Mouse (Mus musculus) kidney, postnatal 0 days (tissue): ENCODE measurements around the gene Angptl7. TPM values are rescaled to one million over a fixed set of nuclear protein-coding genes. Genes with fewer than 3 reads are reported as not detected.
A peak's percentile ranks its signal among the peaks of the same experiment; 100 is the strongest.

ENCODE experiments used
- ATAC-seq: fragments of 200-750 bp; cut with Nextera tagmentation; replicated peaks from 2 replicates; pipeline ENCODE4 v1.8.0; 2017; ENCODE audit warnings: low read depth, moderate number of reproducible peaks, moderate TSS enrichment, moderate library complexity; ENCODE audit not compliant: low FRiP score
- DNase-seq: peaks from one replicate; pipeline ENCODE4 v3.0.0-alpha.2; 2016; ENCODE audit warnings: low spot score
- H3K27ac ChIP-seq: fragments of 300-500 bp; sonication (generic); 2 replicates; pipeline ENCODE4 v1.5.1; 2014; ENCODE audit warnings: mild to moderate bottlenecking
- H3K27me3 ChIP-seq: fragments of 300-500 bp; sonication (generic); 2 replicates; pipeline ENCODE4 v1.6.1; 2014; ENCODE audit warnings: low read length, mixed read lengths; ENCODE audit not compliant: insufficient read depth
- H3K36me3 ChIP-seq: fragments of 300-500 bp; sonication (generic); 2 replicates; pipeline ENCODE4 v1.6.1; 2014; ENCODE audit warnings: low read length, mixed read lengths; ENCODE audit not compliant: insufficient read depth
- H3K4me1 ChIP-seq: fragments of 300-500 bp; sonication (generic); replicated peaks from 2 replicates; pipeline ENCODE4 v1.6.1; 2014; ENCODE audit warnings: antibody characterized with exemption, low read length, mixed read lengths; ENCODE audit not compliant: insufficient read depth
- H3K4me2 ChIP-seq: fragments of 300-500 bp; sonication (generic); 2 replicates; pipeline ENCODE4 v1.6.1; 2014; ENCODE audit warnings: mild to moderate bottlenecking, low read length, moderate library complexity, mixed read lengths
- H3K4me3 ChIP-seq: fragments of 300-500 bp; sonication (generic); replicated peaks from 2 replicates; pipeline ENCODE4 v1.5.1; 2014; ENCODE audit warnings: low read depth, low read length
- H3K9ac ChIP-seq: fragments of 300-500 bp; sonication (generic); 2 replicates; pipeline ENCODE4 v1.6.1; 2014; ENCODE audit warnings: low read depth, low read length
- H3K9me3 ChIP-seq: fragments of 300-500 bp; sonication (generic); replicated peaks from 2 replicates; pipeline ENCODE4 v1.6.1; 2016; ENCODE audit warnings: low read length, inconsistent platforms, mixed read lengths
- CTCF ChIP-seq: IDR thresholded peaks from 2 replicates; pipeline ENCODE4 v1.5.1; 2016; ENCODE audit warnings: antibody characterized with exemption, low read depth, mild to moderate bottlenecking, moderate library complexity
- WGBS: fragments of 180-500 bp; shearing (Covaris S2); extraction: QIAGEN DNeasy Blood & Tissue Kit; methylation state at CpG from one replicate; pipeline ENCODE4 v1.1.7; 2014; 5-methylcytosine and 5-hydroxymethylcytosine counted together
- polyA plus RNA-seq: library from polyadenylated mRNA; unstranded; fragments of >200 nt; fragmentation: Nextera tagmentation; extraction: Ambion mirVana; gene quantifications from 2 replicates; pipeline ENCODE4 v1.2.1, GENCODE M21; 2015

Gene Angptl7
- polyA plus RNA-seq, 1 experiment from 2014 or later: 1.1 TPM

DNA sequence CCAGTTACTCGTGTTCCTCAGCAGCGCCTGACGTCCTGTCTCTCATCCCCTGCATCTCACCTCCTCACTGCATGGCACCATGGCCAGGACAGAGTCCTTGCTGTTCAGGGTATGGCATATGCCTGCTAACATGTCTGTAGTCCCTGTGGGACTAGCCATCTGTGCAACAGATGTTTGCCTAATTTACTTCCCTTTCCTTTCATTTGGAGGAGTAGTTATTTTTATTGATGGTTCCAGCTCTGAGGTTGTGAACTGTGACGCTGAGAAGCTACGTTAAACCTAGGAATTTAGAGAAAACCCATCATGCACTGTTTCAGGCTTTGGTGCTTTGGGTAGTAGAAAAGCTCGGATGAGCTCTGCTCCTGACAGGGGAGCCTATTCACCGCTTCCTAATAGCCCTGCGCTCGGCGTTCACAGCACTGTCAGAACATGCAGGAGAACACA is 28.9 kb downstream of the Angptl7 start:
- Histone ChIP-seq H3K36me3 (peaks cover 80% of the 10 kb centered on the region), H3K4me1 (no peaks in the 10 kb centered on the region), H3K9ac (no peak overlapping the region), H3K27ac (no peak overlapping the region), H3K4me2 (no peak overlapping the region), H3K9me3 (no peaks in the 10 kb centered on the region), H3K4me3 (no peak overlapping the region), H3K27me3 (no peaks in the 10 kb centered on the region)
- TF ChIP-seq CTCF: no peak
- ATAC-seq: no peak
- no peak for DNase-seq
- 59% methylated on average over 10 of the region's 10 CpGs for WGBS

DNA sequence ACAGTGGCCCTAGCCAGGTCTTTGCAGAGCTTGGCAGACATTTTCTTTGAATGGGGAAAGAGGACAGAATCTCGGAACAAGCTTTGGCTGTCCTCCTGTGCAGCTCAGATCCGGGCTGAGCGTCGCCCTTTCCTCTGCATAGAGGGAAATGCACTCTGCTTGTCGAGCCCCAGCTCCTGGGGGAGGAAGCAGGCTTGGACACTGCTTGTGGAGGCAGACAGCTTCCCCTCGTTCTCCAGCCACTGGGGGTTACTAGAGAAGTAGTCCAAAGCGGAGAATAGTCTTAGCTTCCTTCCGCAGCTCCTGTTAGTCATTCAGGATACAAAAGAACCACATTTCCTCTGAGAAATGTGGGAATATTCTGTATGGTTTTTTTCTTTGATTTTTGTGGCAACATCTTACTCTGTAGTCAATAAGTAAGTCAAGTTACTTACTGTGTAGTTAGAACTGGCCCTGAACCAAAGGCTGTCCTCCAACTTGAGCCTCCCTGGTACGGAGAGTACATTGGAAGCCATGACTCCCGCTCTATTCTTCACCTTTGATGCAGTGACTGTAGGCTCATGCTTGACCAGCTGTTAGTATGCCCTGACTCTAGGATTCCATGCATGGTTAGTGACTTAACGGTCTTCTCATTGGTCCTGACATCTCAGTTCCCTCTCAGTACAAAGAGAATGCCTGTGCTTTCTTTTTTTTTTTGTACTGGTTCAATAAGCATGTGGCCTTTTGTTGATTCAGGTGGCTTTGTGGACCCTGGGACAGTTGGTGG is 30.6 kb downstream of the Angptl7 start:
- Histone ChIP-seq H3K36me3 (peaks cover 78% of the 10 kb centered on the region), H3K27ac (no peak overlapping the region), H3K4me3 (no peak overlapping the region), H3K27me3 (no peaks in the 10 kb centered on the region), H3K9ac (no peak overlapping the region), H3K4me1 (no peaks in the 10 kb centered on the region), H3K9me3 (no peaks in the 10 kb centered on the region), H3K4me2 (no peak overlapping the region)
- ATAC-seq: no peak
- DNase-seq: peak; percentile 18
- 81% methylated on average over 11 of the region's 11 CpGs for WGBS
- no peak for TF ChIP-seq CTCF

DNA sequence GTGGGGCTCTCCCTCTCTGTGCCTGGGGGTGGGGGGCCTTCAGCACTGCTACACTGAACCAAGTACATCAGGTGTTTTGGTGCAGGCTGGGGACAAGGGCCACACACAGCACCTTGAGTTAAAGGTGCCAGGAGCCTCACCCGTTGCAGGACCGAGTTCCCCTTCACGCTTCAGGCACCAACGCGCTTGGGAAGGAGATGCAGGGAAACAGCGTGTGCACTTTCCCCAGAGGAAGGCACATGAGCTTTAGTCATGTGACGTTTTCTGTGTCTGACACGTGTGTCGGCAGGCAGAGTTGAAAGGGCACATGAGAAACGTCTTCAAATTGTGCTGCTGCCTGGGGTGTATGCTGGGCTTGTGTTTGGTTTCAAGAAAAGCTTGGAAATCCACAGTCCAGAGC is 31.9 kb downstream of the Angptl7 start:
- no peak overlapping the region for H3K4me2 ChIP-seq
- no peaks in the 10 kb centered on the region for H3K9me3 ChIP-seq
- no peaks in the 10 kb centered on the region for H3K4me1 ChIP-seq
- WGBS: 83% methylated on average over 10 of the region's 10 CpGs
- DNase-seq (no peak), ATAC-seq (no peak)
- no peak overlapping the region for H3K27ac ChIP-seq
- no peak overlapping the region for H3K9ac ChIP-seq
- H3K36me3 ChIP-seq: peaks cover 87% of the 10 kb centered on the region
- H3K27me3 ChIP-seq: no peaks in the 10 kb centered on the region
- no peak overlapping the region for H3K4me3 ChIP-seq
- TF ChIP-seq CTCF: no peak

DNA sequence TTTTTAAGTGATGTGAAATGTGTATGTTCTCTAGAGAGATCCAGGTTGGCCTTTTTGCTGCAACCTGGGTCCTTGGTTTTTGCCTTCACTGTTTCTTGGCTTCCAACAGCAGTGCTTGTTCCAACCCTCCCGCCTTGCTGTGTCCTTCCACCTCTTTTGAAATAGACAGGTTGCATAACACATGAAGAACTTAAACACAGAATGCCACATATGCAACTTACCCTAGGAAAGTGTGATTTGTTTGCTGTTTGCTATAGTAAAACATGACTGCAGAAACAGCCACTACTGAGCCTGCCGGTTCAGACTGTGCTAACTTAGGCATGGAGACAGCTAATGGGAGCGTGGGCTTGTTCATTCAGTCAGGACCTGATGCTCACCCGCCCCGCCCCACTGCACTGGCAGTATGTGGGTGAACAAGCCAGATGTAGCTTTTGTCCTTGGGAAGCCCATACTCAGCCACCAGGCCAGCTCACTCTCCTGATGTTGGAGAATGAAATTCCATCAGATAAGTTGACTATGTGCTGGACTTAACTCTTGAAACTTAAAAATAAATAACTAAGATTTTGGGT is 33.7 kb downstream of the Angptl7 start:
- no peak for DNase-seq
- WGBS: 94% methylated on average over 5 of the region's 5 CpGs
- Histone ChIP-seq H3K9me3 (no peaks in the 10 kb centered on the region), H3K27ac (no peak overlapping the region), H3K4me3 (no peak overlapping the region), H3K4me2 (no peak overlapping the region), H3K9ac (no peak overlapping the region), H3K36me3 (peaks cover 90% of the 10 kb centered on the region), H3K27me3 (no peaks in the 10 kb centered on the region), H3K4me1 (no peaks in the 10 kb centered on the region)
- no peak for ATAC-seq
- no peak for TF ChIP-seq CTCF

DNA sequence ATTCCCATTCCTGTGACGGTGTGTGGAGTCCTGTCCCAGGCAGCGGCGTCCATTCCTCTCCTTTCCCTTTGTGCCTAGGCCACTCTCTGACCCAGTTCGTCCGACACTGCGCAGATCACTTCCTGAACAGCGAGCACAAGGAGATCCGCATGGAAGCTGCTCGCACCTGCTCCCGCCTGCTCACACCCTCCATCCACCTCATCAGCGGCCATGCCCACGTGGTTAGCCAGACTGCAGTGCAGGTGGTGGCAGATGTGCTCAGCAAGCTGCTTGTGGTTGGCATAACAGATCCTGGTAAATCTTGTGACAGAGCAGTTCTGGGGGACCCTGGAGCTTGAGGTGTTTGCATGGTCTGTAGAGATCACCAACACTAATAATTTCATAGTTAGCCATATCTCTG is 35.4 kb downstream of the Angptl7 start:
- H3K4me1 ChIP-seq: no peaks in the 10 kb centered on the region
- DNase-seq (no peak), ATAC-seq (no peak)
- WGBS: 93% methylated on average over 12 of the region's 12 CpGs
- H3K9me3 ChIP-seq: no peaks in the 10 kb centered on the region
- H3K4me2 ChIP-seq: no peak overlapping the region
- no peak overlapping the region for H3K27ac ChIP-seq
- H3K27me3 ChIP-seq: no peaks in the 10 kb centered on the region
- no peak overlapping the region for H3K9ac ChIP-seq
- H3K4me3 ChIP-seq: no peak overlapping the region
- H3K36me3 ChIP-seq: peaks cover 77% of the 10 kb centered on the region
- TF ChIP-seq CTCF: no peak

DNA sequence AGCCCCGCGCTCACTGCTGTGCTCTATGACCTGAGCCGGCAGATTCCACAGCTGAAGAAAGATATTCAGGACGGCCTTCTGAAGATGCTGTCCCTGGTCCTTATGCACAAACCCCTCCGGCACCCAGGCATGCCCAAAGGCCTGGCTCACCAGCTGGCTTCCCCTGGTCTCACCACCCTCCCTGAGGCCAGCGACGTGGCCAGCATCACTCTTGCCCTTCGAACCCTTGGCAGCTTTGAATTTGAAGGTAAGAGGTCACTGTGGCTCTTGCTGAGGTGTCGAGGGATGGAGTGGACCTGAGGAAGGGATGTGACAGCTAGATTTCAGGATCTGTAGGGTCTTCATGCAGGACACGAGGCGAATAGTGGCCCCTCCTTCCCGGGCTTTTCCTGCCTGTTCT is 36.0 kb downstream of the Angptl7 start:
- Histone ChIP-seq H3K27ac (no peak overlapping the region), H3K36me3 (peaks cover 74% of the 10 kb centered on the region), H3K27me3 (no peaks in the 10 kb centered on the region), H3K9me3 (no peaks in the 10 kb centered on the region), H3K9ac (no peak overlapping the region), H3K4me1 (no peaks in the 10 kb centered on the region), H3K4me2 (no peak overlapping the region), H3K4me3 (no peak overlapping the region)
- no peak for TF ChIP-seq CTCF
- WGBS: 92% methylated on average over 12 of the region's 12 CpGs
- DNase-seq (no peak), ATAC-seq (no peak)
